Mouse (Mus musculus): ENCODE measurements around the gene Tspoap1.

Gene Tspoap1

GRCm38 (mm10) chr11:87814831-87815230, 54.5 kb downstream of the Tspoap1 start:
- no peak for DNase-seq (ENCODE audit: low read depth)

GRCm38 (mm10) chr11:87816707-87817442, 56.5 kb downstream of the Tspoap1 start:
- no peak for DNase-seq (ENCODE audit: low read depth)

GRCm38 (mm10) chr11:87817443-87817773, 57.1 kb downstream of the Tspoap1 start:
- DNase-seq (ENCODE audit: low read depth): no peak

- DNase-seq (ENCODE audit: low read depth): no peak
Measured at GRCm38 (mm10) chr11:87821502-87821901, 61.2 kb downstream of the Tspoap1 start.

- DNase-seq (ENCODE audit: low read depth): no peak
Measured at GRCm38 (mm10) chr11:87828239-87828900, 68.0 kb downstream of the Tspoap1 start, which contains the start of gene Lpo. Gene Lpo, minus strand, starts transcription at chr11:87828289.
